Mouse (Mus musculus): ENCODE data around the gene Dclk1. TPM values are rescaled to one million over a fixed set of nuclear protein-coding genes. Genes with fewer than 3 reads are reported as not detected.

The Dclk1 gene
- total RNA-seq, 2 experiments from 2014 or later = 794 to 803 TPM

GRCm38 (mm10) chr3:55529414-55529813, 287.2 kb downstream of the Dclk1 start:
- intact Hi-C loops (cut with DNase I) = no loop called here
- no peak for DNase-seq

DNA sequence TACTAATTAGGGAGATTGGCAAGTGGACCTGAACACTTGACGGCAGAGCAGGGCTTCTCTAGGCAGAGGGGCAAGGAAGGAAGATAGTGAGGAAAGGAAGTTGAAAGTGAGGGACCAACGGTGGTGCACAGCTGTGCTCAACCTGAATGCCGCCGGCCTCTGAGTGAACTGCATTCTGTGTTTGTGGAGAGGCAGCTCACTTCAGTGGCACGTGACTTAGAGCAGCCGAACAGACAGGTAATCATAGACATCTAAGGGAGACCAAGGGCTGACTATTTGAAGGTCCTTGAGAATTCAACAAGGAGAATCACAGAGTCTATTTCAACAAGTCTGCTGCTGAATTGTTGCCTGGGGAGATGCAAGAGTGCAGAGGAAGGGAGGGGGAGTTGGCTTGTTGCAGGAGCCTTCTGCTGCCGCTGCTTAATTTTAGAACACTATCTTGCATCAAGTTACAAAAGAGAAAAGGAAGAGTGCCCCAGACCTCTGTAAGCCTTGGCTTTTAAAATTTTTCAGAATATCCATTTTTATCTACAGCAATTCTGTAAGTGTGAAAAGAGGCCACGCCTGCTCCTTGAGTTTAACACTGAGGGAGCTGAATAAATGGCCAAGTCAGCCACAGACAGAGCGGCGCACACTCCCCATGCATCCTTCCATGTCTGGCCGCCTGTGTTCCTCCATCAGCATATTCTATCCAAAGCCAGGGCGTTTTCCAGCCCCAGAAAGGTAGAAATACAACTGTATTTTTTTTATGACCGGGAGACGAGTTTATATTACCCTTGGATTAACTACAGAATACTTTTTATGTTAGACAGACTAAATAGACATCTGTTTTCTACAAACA, 289.3 kb downstream of the Dclk1 start:
- DNase-seq = no peak
- intact Hi-C loops (cut with DNase I) = no loop called here

- no peak for DNase-seq
- intact Hi-C loops (cut with DNase I) = no loop called here
These were observed 290.2 kb downstream of the Dclk1 start for GRCm38 (mm10) chr3:55532175-55532973.

DNA sequence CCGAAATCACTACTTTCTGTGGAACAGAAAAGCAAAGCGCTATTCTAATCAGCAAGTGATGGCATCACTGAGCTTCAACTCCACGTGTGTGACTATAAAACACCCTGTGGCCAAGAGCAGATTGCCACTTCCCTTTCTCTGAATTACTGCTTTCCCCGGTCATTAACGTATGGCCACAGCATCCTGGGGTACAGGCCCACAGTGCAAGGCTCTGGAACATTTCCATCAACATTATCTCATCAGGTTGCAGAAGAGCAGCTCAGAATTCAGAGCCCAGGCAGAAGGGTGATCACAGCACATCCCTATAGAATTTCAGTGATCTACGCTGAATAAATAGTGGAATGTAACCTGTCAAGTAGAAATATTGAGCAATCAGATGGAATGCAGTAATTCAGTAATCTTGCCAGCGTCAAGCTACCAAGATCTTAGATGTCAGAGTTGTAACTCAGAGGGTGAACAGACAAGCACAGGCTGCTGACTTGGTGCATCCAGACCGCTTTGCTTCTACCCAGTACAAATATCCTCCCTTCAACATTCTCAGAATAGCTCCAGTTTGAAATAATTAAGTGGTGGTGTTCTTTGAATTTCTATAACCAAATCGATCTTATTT, 293.5 kb downstream of the Dclk1 start:
- no peak for DNase-seq
- intact Hi-C loops (cut with DNase I) = no loop called here

DNA sequence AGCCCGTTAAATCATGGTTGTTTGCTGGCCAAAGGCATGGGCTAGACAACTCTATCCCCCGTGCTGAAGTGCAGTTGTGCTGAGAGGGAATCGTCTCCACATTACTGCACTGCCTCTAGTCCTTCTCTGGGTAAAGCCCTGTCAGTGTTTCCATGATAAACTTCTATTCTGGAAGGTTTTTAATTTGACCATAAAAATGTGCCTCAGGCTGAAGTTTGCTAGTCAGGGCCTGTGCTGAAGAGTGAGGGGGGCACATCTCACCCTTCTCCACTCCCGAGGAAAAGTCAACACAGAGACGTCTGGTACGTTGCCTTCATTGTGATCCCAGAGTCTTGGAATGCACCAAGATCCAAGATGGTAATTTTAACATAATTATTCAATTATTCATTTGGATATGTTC, 294.7 kb downstream of the Dclk1 start:
- intact Hi-C loops (cut with DNase I) = no loop called here
- DNase-seq = no peak

DNA sequence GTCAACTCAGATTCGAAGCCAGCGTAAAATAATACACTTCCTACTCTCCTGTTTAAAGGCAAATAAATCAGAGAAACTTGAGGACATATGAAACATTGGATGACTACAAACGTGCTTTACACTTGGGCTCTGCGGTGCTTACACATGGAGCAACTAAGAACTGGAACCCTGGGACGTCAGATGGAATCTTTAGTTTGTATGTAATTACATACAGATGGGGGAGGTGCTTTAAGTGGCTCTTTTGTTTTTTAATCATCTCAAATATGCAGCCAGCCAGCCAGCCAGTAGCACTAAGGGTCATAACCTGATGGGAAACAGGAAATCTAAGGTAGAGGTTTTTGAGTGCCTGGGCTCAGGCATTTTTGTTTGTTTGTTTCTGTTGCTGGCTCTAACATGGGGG, 295.6 kb downstream of the Dclk1 start:
- intact Hi-C loops (cut with DNase I) = no loop called here
- DNase-seq = no peak

DNA sequence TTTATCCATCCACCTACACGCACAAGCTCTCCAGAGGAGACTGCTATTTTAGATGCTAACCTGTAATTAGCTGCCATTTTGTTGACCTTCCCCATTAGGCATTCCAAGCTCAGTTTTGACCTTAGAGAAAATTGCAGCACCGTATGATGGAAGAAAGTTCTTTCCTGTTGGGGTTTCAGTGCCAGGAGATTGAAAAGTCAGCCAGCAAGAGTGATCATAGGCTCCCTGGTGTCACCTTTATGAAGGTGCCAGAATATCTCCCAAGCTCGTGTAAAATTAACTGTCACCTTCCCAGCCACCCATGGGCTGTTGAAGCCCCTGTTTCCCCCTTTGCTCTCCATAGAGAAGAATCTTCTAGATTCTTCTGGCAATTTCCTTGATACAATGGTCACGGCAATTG, 297.2 kb downstream of the Dclk1 start:
- DNase-seq = no peak
- intact Hi-C loops (cut with DNase I) = no loop called here

DNA sequence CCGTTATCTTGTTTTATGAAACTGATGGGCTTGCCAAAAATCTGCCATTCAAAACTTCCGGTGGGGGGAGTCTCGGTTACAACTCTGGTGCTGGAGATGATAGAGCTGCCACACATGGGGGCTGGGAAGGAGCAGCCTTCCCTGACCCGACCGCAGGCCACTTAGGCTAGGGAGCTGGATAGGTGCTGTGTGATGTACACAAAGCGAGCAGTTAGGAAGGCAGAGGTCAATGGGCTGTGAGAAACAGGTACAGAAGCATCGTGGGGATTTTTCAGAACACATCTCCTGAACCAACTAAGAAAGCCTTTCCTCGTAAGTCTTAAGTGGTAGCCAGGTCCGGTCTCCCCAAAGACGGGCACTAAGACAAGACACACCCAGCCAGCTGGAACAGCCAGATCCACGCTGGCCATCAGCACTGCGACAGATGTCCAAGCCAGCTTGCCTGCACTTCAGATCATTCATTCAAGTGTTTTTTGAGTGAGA, 297.7 kb downstream of the Dclk1 start:
- peak; percentile 85 for DNase-seq
- intact Hi-C loops (cut with DNase I) = no loop called here

DNA sequence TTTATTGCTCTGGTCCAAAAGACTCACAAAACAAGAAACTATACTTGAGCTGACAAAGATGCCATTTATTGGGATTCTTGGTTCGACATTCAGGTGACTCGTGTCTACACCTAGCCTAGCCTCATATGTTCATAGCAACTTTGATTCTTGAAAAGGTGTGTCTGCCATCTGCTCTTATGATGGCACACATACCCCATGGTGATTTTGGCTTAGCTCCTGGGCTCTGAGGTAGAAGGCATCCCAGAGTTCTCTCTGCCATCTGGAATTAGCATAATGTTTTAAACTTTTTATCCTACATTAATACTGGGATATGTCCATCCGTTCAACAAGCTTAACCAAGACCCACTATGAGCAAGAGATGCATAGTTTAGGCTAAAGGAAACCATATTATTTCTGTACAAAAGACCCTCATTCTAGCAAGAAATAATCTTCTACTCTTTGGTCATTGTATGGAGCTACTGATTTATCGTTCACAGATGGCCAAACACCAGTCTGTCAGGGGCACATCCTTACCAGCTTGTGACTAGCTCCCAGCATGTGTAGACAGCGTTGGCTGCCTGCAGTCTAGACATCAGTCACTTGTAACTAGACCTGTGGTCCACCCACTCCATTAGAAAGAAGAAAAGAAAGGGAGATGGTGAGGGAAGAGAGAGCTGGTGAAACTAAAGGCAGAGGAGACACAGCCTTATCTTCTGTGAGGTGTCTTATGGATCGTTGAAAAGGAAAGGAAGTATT, 298.4 kb downstream of the Dclk1 start:
- intact Hi-C loops (cut with DNase I) = no loop called here
- peak; percentile 88 for DNase-seq

DNA sequence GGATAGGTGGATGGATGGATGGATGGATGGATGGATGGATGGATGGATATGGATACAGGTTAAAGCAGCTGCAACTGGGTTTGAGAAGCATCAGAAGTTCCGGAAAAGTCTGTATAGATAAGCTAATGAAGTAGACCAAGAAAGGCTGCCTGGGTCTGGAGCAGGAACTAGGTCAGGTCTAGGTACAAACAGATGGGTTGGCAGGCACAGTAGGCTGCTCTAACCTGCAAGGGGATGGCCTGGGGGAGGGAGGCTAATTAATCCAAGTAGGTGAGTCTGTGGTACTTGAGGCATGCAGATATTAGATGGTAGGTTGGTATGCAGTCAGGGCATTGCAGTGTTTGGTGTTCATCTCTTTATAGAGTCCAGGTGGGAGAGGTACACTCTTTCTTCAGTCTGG, 299.6 kb downstream of the Dclk1 start:
- intact Hi-C loops (cut with DNase I) = no loop called here
- DNase-seq = peak; percentile 35

- peak; percentile 78 for DNase-seq
- intact Hi-C loops (cut with DNase I) = no loop called here
These were observed 300.1 kb downstream of the Dclk1 start for GRCm38 (mm10) chr3:55542310-55542709.

DNA sequence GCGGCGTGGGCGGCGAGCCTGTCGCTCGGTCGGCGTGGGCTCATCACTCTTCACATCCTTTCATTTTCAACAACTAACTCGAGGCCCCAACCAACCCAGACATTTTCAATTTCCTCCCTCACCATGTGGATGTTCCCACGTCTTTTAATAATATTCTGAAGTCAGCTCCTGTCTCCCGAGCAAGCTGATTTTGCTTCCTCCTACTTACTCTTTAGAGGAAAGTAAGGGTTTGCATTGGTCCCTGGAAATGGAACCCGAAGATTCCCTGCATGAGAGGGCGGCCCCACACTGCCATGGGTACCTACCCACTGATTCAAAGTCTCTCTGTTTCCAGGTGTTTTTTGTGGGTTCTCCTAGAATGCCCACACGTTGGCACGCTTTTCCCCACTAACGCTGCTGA, 300.8 kb downstream of the Dclk1 start:
- intact Hi-C loops (cut with DNase I) = no loop called here
- DNase-seq = no peak

- intact Hi-C loops (cut with DNase I) = no loop called here
- no peak for DNase-seq
These were observed 301.9 kb downstream of the Dclk1 start for GRCm38 (mm10) chr3:55543929-55544684.

DNA sequence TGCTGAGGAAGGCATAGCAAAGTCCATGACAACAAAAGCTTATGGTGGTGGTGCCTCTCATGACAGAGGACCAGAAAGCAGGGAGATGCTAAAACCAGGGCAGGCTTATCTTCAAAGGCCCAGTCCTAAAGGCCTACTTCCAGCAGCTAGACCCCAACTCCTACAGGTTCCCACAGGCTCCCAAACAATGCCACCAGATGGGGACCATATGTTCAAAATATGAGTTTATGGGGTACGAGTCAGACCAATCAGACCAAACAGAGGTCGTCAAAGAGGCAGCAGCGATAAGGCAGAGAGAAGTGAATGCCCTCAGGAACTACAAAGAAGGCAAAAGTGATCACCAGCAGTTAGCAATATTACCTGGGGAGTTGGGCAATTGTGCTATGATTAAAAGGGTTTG, 303.1 kb downstream of the Dclk1 start:
- no peak for DNase-seq
- intact Hi-C loops (cut with DNase I) = no loop called here

- intact Hi-C loops (cut with DNase I) = no loop called here
- no peak for DNase-seq
These were observed 303.8 kb downstream of the Dclk1 start for GRCm38 (mm10) chr3:55545916-55546315.

DNA sequence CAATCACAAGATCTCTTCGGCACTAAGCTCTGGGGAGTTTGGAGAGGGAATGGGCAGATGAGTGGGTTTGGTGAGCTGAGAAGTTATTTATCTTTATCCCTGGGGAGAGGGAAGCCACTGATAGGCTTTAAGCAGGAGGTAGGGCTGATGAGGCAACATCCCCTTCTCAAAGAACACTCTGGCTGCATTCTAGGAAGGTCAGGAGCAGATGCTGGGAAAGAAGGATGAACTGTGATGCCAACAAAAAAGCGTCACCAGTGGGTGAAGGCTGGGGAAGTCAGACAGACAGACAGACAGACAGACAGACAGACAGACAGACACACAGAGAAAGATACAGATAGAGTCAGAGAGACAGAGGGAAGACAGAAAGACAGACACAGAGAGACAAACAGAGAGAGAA, 304.9 kb downstream of the Dclk1 start:
- intact Hi-C loops (cut with DNase I) = no loop called here
- no peak for DNase-seq

GRCm38 (mm10) chr3:55549376-55549775, 307.2 kb downstream of the Dclk1 start:
- intact Hi-C loops (cut with DNase I) = no loop called here

GRCm38 (mm10) chr3:55550962-55551361, 308.8 kb downstream of the Dclk1 start:
- intact Hi-C loops (cut with DNase I) = no loop called here
- DNase-seq = peak; percentile 66

More at GRCm38 (mm10) chr3:55549376-55549775, 307.2 kb downstream of the Dclk1 start:
- no peak for DNase-seq

DNA sequence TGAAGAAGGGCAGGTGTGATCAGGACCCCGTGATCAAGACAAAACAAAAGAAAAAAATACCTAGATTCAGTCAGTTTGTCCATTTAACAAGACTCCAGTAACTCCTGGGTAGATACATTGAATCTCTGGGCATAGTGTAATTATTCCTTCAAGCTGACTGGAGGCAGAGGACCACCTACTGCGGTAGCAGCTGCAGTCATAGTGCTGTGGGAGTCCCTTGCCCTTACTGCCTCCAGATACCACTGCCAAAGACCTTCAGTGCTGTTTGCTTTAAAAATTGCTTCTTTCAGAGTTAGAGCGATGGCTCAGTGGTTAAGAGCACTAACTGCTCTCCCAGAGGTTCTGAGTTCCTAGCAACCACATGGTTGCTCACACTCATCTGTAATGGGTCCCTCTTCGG, 309.7 kb downstream of the Dclk1 start:
- intact Hi-C loops (cut with DNase I) = no loop called here
- DNase-seq = peak; percentile 35

GRCm38 (mm10) chr3:55553031-55553430, 310.9 kb downstream of the Dclk1 start:
- intact Hi-C loops (cut with DNase I) = no loop called here
- DNase-seq = no peak
